Mouse (Mus musculus) 416B (cell line): ENCODE measurements around the gene Pfdn4.
"Not testable (repeated sequence)": the region's sequence is repeated elsewhere in the genome, so short reads cannot be mapped to it uniquely, and the experiment has no call there.

ENCODE experiments used
- DNase-seq: peaks from one replicate; pipeline ENCODE4 v3.0.0; 2011; ENCODE audit warnings: low read depth

The Pfdn4 gene

GRCm38 (mm10) chr2:170496154-170496930 lies at the start of gene Pfdn4:
TSS of gene Pfdn4 (plus strand) at chr2:170496428.
- no peak for DNase-seq

DNA sequence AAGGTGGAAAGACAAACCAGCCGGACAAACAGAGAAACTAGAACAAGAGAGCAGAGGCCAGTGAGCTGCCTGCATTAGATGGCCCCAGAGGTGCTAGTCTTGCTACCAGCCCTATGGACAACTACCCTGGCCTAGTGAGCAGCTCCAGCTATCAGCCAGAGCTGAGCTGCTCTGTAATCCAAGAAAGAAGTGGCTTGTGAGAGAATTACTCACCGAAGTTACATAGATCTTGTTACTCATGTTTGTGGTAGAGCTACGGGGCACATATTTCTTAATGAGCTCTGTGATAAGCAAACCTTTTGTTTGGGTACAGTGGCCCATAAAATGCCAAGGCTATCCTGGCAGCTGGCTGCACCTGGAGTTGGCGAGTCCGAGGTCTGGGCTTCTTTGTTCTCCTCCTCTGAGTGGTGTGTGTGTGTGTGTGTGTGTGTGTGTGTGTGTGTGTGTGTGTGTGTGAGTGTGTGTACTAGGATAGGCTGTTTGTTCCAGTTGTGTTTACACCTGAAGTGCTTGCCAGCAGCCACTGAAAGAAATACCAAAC lies 49.3 kb upstream of the Pfdn4 start:
- DNase-seq: peak; percentile 8

DNA sequence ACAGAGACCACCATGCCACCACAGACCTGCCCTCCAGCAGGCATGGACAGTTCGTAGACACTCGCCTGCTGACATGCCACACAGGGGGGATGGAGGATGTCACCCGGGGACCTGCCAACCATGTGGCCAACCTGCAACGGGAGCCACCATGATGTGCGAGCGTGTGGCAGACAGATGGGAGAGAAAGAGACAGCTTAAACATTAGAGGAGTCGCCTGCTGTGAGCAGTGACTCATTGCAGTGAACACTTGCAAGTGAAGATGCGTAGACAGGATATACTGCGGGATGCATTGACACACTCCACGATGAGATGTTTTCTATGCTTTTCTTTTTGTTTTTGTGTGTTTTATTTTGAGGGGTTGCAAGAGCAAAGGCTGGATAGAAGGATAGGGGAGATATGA lies 48.6 kb upstream of the Pfdn4 start:
- no peak for DNase-seq

- DNase-seq: peak; percentile 78
These were observed 45.3 kb upstream of the Pfdn4 start for GRCm38 (mm10) chr2:170450933-170451332.

DNA sequence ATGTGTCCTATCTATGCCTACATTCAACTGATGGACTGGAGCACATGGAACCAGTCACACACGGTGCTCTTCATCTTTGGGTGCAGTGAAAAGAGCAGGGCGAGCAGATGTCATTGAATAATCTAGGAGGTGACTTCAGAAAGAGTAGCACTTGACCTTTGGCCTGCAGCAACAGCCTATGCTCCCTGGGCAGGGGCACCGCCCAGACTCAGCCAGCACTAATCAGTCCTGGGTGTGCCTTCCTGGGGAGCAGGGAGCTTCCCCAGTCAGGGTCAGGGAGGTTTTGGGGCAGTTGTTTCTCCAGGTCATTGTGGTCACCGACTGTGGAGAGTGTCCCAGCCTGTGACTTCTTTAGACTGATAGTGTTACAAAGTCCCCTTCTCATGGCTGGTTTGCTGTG lies 42.4 kb upstream of the Pfdn4 start:
- not testable (repeated sequence) for DNase-seq

DNA sequence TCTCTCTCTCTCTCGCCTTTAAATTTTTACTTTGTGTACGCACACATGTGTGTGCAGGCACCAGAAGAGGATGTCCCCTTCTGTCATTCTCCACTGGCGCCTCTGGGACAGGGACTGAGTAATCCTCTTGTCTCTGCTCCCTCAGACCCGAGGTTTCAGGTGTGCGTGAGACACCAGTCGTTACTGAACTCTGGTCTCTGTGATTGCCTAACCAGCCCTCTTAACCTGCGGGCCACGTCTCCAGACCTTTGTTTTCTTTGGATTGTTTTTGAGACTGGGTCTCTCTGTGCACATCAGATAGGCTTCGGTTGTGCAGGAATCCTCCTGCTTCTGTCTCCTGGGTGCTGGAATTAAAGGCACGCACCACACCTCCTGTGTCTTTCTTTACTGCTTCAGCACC lies 37.0 kb upstream of the Pfdn4 start:
- no peak for DNase-seq

- DNase-seq: no peak
These were observed 36.4 kb upstream of the Pfdn4 start for GRCm38 (mm10) chr2:170459805-170460204.

GRCm38 (mm10) chr2:170461652-170462051 lies 34.6 kb upstream of the Pfdn4 start:
- DNase-seq: no peak

DNA sequence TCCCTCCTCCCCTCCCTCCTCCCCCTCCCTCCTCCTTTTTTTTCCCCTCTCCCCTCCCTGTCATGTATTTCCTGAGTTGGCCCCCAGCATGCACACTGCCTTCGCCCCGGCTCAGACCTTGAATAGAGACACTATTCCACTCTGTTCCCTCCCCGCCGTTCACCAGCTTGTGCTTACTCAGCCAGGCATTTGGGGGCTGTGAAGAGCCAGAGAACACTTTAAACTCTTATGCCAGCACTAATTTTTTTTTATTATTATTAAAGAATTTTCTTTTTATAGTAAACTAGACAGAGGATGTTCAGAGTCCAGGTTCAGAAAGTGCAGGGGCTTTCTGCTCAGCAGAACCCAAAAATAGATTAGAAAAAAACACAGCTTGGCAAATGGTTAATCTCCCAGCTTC lies 31.4 kb upstream of the Pfdn4 start:
- no peak for DNase-seq

GRCm38 (mm10) chr2:170468009-170468408 lies 28.2 kb upstream of the Pfdn4 start:
- DNase-seq: peak; percentile 35

DNA sequence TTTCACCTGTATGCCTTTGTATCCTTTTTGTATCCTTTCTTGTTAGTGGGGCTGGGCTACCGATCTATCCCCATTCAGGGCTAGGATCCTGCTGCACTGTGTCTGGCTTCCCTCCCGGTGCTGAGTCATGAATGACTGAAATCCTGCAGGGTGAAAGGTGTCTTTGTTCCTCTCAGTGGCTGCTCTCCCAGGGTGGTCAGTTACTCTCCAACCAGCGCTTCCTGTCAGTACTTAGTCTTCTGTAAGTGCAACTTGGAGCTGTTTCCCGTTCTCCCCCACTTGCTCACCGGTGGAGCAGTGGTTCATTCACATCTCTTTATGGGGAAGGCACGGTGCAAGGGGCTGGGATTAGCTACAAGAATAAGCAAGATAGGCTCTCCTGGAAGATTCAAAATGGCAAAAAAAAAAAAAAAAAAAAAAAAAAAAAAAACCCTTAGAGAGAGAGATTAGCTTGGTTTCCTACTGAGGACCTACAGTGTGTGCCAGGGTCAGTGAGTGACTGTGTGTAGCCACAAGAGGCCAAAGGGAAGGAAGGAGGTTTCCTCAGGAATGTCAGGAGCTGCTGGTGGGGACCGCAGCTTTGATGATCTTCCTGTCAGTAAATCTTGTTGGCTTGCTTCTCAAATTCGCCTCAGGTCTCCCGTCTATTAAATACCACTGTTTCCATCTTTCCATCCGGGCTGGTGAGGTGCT lies 26.5 kb upstream of the Pfdn4 start:
- peak; percentile 79 for DNase-seq

DNA sequence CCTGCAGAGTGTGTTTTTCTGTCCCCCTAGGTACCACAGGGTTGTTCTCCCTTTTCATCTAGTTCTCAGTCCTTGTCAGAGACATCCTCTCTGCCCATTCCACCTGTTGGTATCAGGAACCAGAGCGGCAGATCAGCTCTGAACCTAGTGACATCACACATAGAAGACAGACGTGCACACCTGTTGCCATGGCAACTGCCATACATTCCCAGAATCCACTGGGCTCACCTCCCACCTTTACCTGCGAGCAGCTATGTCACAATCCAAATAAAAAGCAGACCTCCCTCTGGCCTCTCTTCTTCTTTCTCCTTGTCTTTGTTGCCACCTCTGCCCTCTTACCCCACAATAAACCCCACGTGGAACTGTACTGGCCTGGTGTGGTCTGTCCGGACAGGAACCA lies 25.6 kb upstream of the Pfdn4 start:
- no peak for DNase-seq

DNA sequence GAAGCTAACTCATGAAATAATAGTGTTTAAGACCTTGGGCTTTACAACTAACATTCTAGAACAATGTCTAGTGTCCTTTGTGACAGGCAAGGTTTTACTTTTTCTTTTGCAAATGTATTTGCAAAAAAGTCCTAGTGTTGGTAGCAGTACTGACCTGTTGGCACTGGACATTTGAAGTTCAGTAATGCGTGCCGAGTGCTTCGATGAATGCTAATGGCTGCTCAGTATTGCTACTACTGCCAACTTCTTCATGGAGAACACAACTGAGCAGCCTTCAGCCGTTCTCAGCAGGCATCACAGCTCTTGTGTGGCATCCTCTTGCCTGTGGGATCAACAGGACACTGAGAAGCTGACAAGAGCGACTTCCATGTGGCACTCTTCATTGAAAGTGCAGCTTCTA lies 22.1 kb upstream of the Pfdn4 start:
- DNase-seq: no peak

DNA sequence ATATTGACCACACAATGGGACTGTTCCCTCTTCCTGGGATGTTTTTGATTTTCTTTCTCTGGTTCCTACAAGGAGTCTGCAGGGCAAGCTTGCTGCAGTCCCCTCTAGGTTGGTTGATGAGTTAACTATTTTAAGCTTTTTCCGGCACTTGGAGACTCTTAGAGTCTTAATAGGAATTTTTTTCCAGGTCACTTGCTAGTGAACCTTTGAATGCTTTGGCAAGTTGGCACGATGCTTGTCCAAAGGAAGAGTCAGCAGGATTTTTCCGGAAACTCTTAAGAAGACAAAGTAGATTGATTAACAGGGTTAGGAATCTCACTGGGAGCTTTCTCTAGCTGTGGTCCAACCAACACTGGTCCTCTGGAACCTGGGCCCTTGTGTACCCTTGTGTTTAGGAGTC lies 21.1 kb upstream of the Pfdn4 start:
- no peak for DNase-seq

DNA sequence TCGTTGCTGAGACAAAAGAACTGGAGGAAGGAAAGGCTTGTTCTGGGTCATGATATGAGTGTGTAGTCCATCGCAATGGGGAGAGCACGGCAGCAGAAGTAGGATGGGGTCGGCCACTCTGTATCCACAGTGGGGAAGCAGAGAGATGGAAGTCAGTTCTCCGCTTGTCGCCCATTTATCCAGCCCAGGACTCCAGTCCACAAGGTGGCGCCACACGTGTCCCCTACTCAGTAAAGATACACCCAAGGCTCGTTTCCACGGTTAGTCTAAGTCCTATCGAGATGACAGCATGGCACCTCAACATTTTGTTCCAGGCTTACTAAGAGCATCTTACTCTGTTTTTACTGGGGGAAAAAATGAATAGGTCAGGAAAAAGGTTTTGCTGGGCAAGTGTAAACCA lies 20.0 kb upstream of the Pfdn4 start:
- DNase-seq: no peak

GRCm38 (mm10) chr2:170476643-170477042 lies 19.6 kb upstream of the Pfdn4 start:
- DNase-seq: no peak

DNA sequence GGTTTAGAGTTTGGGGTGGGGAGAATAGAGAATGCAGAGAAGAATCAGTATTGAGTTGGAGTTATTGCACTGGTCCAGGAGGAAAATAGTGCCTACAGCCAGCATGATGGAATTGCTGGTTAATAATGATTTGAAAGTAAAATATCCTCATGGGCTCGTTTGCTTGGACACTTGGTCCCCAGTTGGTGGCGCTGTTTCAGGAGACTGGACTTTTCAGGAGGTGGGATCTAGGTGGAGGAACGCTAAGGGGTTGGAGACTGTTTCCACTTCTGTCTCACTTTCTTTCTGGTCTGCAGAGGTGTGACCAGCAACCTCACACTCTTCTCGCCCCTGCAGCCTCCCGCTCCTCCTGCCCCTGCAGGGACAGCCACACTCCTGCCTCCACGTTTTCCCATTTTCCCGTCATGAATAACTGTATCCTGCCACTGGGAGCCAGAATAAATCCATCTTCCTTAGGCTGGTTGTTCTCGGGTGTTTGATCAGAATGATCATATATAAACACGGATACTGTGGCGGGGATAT lies 14.1 kb upstream of the Pfdn4 start:
- no peak for DNase-seq

DNA sequence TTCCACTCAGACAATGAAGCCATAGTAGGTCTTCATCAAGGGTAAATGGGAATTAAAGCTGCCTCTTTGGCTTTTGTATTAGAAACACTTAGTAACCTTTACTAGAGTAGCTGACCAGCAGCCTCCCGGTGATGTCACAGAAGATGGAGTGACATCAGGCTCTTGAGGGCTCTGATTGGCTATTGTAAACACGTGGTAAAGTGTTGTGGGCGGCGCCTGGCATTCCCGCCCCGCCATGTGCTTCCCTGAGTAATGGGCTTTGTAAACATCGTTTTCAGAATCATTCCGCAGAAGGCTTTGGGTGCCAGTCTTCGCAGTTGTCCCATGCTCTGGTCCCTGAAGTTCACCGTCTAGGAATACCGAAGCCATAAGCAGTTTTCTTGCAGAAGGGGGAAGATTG lies 12.3 kb upstream of the Pfdn4 start:
- DNase-seq: no peak

DNA sequence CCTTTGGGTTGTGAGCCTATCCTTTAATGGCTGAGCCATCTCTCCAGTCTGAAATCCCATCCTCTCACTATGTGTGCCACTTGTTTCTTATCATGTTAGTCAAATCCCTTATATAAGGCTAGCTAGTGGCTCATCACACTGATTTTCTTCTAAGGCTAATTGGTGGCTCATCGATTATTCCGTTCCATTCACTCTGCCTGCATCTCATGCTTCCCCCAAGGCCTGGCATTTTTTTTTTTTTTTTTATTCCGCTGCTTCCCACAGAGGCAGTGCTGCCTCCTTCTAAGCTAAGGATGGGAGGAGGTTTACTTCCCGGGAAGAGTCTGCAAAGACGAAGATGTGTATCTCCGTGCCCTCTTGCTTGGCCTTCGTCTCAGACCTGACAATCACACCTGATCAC lies 9.0 kb upstream of the Pfdn4 start:
- no peak for DNase-seq

DNA sequence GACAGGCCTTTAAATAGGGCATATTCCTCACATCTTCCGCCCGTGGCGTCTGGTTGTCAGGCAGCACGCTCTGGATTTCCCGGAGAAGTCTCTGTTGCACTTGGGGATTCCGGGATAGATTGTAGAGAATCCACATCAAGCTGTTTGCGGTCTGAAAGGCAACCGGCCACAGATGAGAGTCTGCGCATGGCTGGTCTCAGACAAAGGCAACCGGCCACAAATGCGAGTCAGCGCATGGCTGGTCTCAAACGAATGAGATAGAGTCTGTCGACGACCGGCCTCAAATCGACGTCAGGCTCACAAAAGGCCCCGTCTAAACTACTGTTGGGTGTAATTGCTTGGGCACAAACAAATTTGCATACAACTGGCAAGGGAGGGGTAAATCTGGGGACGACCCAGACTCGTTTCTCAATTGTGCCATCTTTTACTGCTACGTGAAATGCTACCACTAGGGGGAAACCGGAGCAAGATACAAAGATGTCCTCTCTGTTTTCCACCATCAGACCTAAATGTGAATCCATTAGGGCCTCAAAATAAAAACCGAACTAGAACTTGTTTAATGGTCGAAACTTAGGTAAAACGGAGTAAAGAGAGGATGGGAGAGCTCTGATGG lies 8.2 kb upstream of the Pfdn4 start:
- DNase-seq: peak; percentile 45

- no peak for DNase-seq
These were observed 1.2 kb upstream of the Pfdn4 start for GRCm38 (mm10) chr2:170494784-170495710.
